ENCODE assay signal across 26 mouse cellular contexts in genomic region chr14:55001446-55001845, GRCm38 (mm10). TPM values are rescaled to one million over a fixed set of nuclear protein-coding genes. Genes with fewer than 3 reads are reported as not detected.
DNase-seq lines count a peak whose midpoint lies in the region; ATAC-seq and TF ChIP-seq lines count a peak whose summit lies in the region.
"Had no signal": no experiment of that assay in that cellular context is flagged by ENCODE, and none has a peak within 500 bp of the region (broad histone marks: within the 10 kb centered on the region; RNA-seq: fewer than 3 reads in every experiment).

No protein-coding gene starts in this region.

- H3K9ac ChIP-seq in heart, embryonic 11.5 days (ENCODE audit: low read depth, low read length), result no peak overlapping the region
- no peak overlapping the region for H3K9ac ChIP-seq in liver, embryonic 14.5 days (replicated peaks)
- no peak overlapping the region for H3K9ac ChIP-seq in liver, embryonic 11.5 days (ENCODE audit: low read depth, low read length)
- no peak overlapping the region for H3K9ac ChIP-seq in forebrain, embryonic 15.5 days (replicated peaks)
- H3K9ac ChIP-seq: embryonic facial prominence, embryonic 15.5 days; hindbrain, embryonic 14.5 days; liver, embryonic 12.5 days; lung, embryonic 15.5 days; neural tube, embryonic 12.5 days had no signal

- peaks cover 35% of the 10 kb centered on the region for H3K4me1 ChIP-seq in heart, embryonic 11.5 days (ENCODE audit: control insufficient read depth, insufficient read depth, low read length)
- peaks cover 0 to 14% of the 10 kb centered on the region in 2 experiments; a peak in 2 of 4 replicates for H3K4me1 ChIP-seq in liver, embryonic 14.5 days (replicated peaks; ENCODE audit: control insufficient read depth in 2 of 2, insufficient read depth in 2 of 2, low read length in 1 of 2)
- peaks cover 13% of the 10 kb centered on the region for H3K4me1 ChIP-seq in liver, embryonic 11.5 days (replicated peaks; ENCODE audit: control insufficient read depth, insufficient read depth, low read length)
- H3K4me1 ChIP-seq in forebrain, embryonic 15.5 days, result peaks cover 18% of the 10 kb centered on the region

- no peak for DNase-seq in heart, adult 11 months
- no peak for DNase-seq in liver, embryonic 14.5 days (ENCODE audit: low read depth in 3 of 3, low spot score in 3 of 3)
- DNase-seq in liver, embryonic 11.5 days (ENCODE audit: low spot score), result no peak
- peak; percentile 37 for DNase-seq in R1 (ENCODE audit: low read depth, low spot score)
- DNase-seq in heart, postnatal 4 days, result peak; percentile 57
- DNase-seq: adrenal gland, postnatal 25 days; cerebellum, adult 11-12 months; cerebellum, postnatal 36 days; kidney, adult 8-10 months; kidney, postnatal 36 days; right cerebral cortex, postnatal 4 days had no signal

- no peak for TF ChIP-seq EP300 in liver, embryonic 14.5 days (IDR thresholded peaks at IDR 0.05; ENCODE audit: low read depth)

- no peak for ATAC-seq in heart, embryonic 11.5 days (replicated peaks; ENCODE audit: insufficient number of reproducible peaks, low FRiP score, low TSS enrichment)
- ATAC-seq in liver, embryonic 14.5 days (ENCODE audit: insufficient read depth), result no peak
- no peak for ATAC-seq in liver, embryonic 11.5 days (replicated peaks; ENCODE audit: low FRiP score)
- no peak for ATAC-seq in forebrain, embryonic 15.5 days (replicated peaks)
- ATAC-seq: liver, embryonic 12.5 days; Patski had no signal

- H3K27me3 ChIP-seq in heart, embryonic 11.5 days (ENCODE audit: control insufficient read depth, insufficient read depth, low read length), result peaks cover 5% of the 10 kb centered on the region; the same call in 1 of the 2 replicates
- H3K27me3 ChIP-seq in liver, embryonic 14.5 days (ENCODE audit: control insufficient read depth, insufficient read depth, low read length), result no peaks in the 10 kb centered on the region; the same call in 1 of the 2 replicates
- H3K27me3 ChIP-seq in liver, embryonic 11.5 days (replicated peaks; ENCODE audit: control insufficient read depth, insufficient read depth, low read length), result no peaks in the 10 kb centered on the region; the same call in 1 of the 2 replicates
- no peaks in the 10 kb centered on the region for H3K27me3 ChIP-seq in forebrain, embryonic 15.5 days
- H3K27me3 ChIP-seq: embryonic facial prominence, embryonic 15.5 days; lung, embryonic 15.5 days; neural tube, embryonic 12.5 days had no signal

- peak overlapping the region; percentile 58; the same call in 1 of the 2 replicates for H3K27ac ChIP-seq in heart, embryonic 11.5 days (ENCODE audit: low read depth, low read length)
- no peak overlapping the region for H3K27ac ChIP-seq in liver, embryonic 14.5 days
- H3K27ac ChIP-seq in liver, embryonic 11.5 days (ENCODE audit: low read depth, low read length), result no peak overlapping the region
- H3K27ac ChIP-seq in forebrain, embryonic 15.5 days (replicated peaks), result no peak overlapping the region
- H3K27ac ChIP-seq: embryonic facial prominence, embryonic 15.5 days; hindbrain, embryonic 14.5 days; liver, embryonic 12.5 days; macrophage; midbrain, embryonic 10.5 days; neural tube, embryonic 12.5 days had no signal

- no peak overlapping the region for H3K4me3 ChIP-seq in heart, embryonic 11.5 days (ENCODE audit: low read depth, low read length)
- no peak overlapping the region for H3K4me3 ChIP-seq in liver, embryonic 14.5 days (ENCODE audit: insufficient read depth in 1 of 2, low read depth in 2 of 2, low read length in 2 of 2)
- no peak overlapping the region for H3K4me3 ChIP-seq in liver, embryonic 11.5 days (ENCODE audit: low read depth, low read length)
- no peak overlapping the region for H3K4me3 ChIP-seq in forebrain, embryonic 15.5 days
- H3K4me3 ChIP-seq: embryonic facial prominence, embryonic 15.5 days; liver, embryonic 12.5 days; lung, embryonic 15.5 days; midbrain, embryonic 10.5 days; neural tube, embryonic 12.5 days had no signal

- 94% methylated on average over 2 of the region's 2 CpGs for WGBS in heart, embryonic 11.5 days (ENCODE audit: insufficient replicate concordance)
- WGBS in liver, embryonic 14.5 days (ENCODE audit: insufficient replicate concordance), result 71% methylated on average over 2 of the region's 2 CpGs
- WGBS in liver, embryonic 11.5 days, result 95% methylated on average over 2 of the region's 2 CpGs
- 93% methylated on average over 2 of the region's 2 CpGs for WGBS in forebrain, embryonic 15.5 days

- no peaks in the 10 kb centered on the region for H3K9me3 ChIP-seq in heart, embryonic 11.5 days (replicated peaks; ENCODE audit: control insufficient read depth, low read length)
- no peaks in the 10 kb centered on the region for H3K9me3 ChIP-seq in liver, embryonic 14.5 days (ENCODE audit: control insufficient read depth, low read length)
- H3K9me3 ChIP-seq in liver, embryonic 11.5 days (ENCODE audit: control insufficient read depth, low read length), result no peaks in the 10 kb centered on the region
- H3K9me3 ChIP-seq in forebrain, embryonic 15.5 days, result no peaks in the 10 kb centered on the region
- H3K9me3 ChIP-seq: embryonic facial prominence, embryonic 15.5 days; liver, embryonic 12.5 days; lung, embryonic 15.5 days; neural tube, embryonic 12.5 days had no signal

- no peak overlapping the region for H3K4me2 ChIP-seq in heart, embryonic 11.5 days
- no peak overlapping the region for H3K4me2 ChIP-seq in liver, embryonic 14.5 days (ENCODE audit: low read depth)
- no peak overlapping the region for H3K4me2 ChIP-seq in liver, embryonic 11.5 days
- no peak overlapping the region for H3K4me2 ChIP-seq in forebrain, embryonic 15.5 days (replicated peaks)
- H3K4me2 ChIP-seq: embryonic facial prominence, embryonic 15.5 days; hindbrain, embryonic 14.5 days; liver, embryonic 12.5 days; neural tube, embryonic 12.5 days had no signal

- no peaks in the 10 kb centered on the region for H3K36me3 ChIP-seq in heart, embryonic 11.5 days (ENCODE audit: control insufficient read depth, insufficient read depth, low read length)
- H3K36me3 ChIP-seq in liver, embryonic 14.5 days (replicated peaks; ENCODE audit: control insufficient read depth, insufficient read depth, low read depth), result no peaks in the 10 kb centered on the region
- no peaks in the 10 kb centered on the region for H3K36me3 ChIP-seq in liver, embryonic 11.5 days (ENCODE audit: control insufficient read depth, insufficient read depth, low read length)
- no peaks in the 10 kb centered on the region for H3K36me3 ChIP-seq in forebrain, embryonic 15.5 days
- H3K36me3 ChIP-seq: embryonic facial prominence, embryonic 15.5 days; liver, embryonic 12.5 days; lung, embryonic 15.5 days; midbrain, embryonic 10.5 days; neural tube, embryonic 12.5 days had no signal

- peak; percentile 42; the same call in 1 of the 2 replicates for TF ChIP-seq CTCF in liver, embryonic 14.5 days (IDR thresholded peaks at IDR 0.05; ENCODE audit: low read depth)

RNA-seq across cellular contexts. Expression of gene Myh7, which starts 7.0 kb away (rescaled TPM):
- 3,446 and 4,122 TPM in 2 replicates for polyA plus RNA-seq in heart, embryonic 11.5 days (2014; fragmentation: Nextera tagmentation; extraction: Ambion mirVana)
- polyA plus RNA-seq in liver, embryonic 14.5 days (2012; rRNA removed), result 0.03 and 0.07 TPM in 2 replicates
- 0.05 TPM in 1 of 2 replicates, not detected in the other for polyA plus RNA-seq in liver, embryonic 14.5 days (2014; fragmentation: Nextera tagmentation; extraction: Ambion mirVana)
- 2.7 and 9.7 TPM in 2 replicates for polyA plus RNA-seq in liver, embryonic 11.5 days (2014; fragmentation: Nextera tagmentation; extraction: Ambion mirVana)
- total RNA-seq in heart, postnatal 4 days (2021), result 1,000 to 10,000 TPM; 1,764 to 1,922 TPM
- polyA plus RNA-seq in forebrain, embryonic 15.5 days (2015; fragmentation: Nextera tagmentation; extraction: Ambion mirVana), result 6.5 and 6.7 TPM in 2 replicates
- total RNA-seq: adrenal gland, postnatal 25 days; granulocyte monocyte progenitor cell, adult 5-6 weeks had no signal
- polyA plus RNA-seq: macrophage had no signal

RNA-seq across cellular contexts. Expression of gene Ngdn, which starts 13.8 kb away (rescaled TPM):
- polyA plus RNA-seq in heart, embryonic 11.5 days (2014; fragmentation: Nextera tagmentation; extraction: Ambion mirVana), result 60.3 and 62.1 TPM in 2 replicates
- polyA plus RNA-seq in liver, embryonic 14.5 days (2012; rRNA removed), result 14.4 and 31.0 TPM in 2 replicates
- 36.0 and 39.6 TPM in 2 replicates for polyA plus RNA-seq in liver, embryonic 14.5 days (2014; fragmentation: Nextera tagmentation; extraction: Ambion mirVana)
- polyA plus RNA-seq in liver, embryonic 11.5 days (2014; fragmentation: Nextera tagmentation; extraction: Ambion mirVana), result 87.0 and 95.6 TPM in 2 replicates
- total RNA-seq in heart, postnatal 4 days (2021), result 10 to 100 TPM; 35.7 to 39.7 TPM
- 67.1 and 70.8 TPM in 2 replicates for polyA plus RNA-seq in forebrain, embryonic 15.5 days (2015; fragmentation: Nextera tagmentation; extraction: Ambion mirVana)

RNA-seq across cellular contexts. Expression of gene Gm17428, which starts 24.7 kb away (rescaled TPM):
- not detected in 2 replicates for polyA plus RNA-seq in heart, embryonic 11.5 days (2014; fragmentation: Nextera tagmentation; extraction: Ambion mirVana)
- not detected in 2 replicates for polyA plus RNA-seq in liver, embryonic 14.5 days (2012; rRNA removed)
- polyA plus RNA-seq in liver, embryonic 14.5 days (2014; fragmentation: Nextera tagmentation; extraction: Ambion mirVana), result not detected in 2 replicates
- not detected in 2 replicates for polyA plus RNA-seq in liver, embryonic 11.5 days (2014; fragmentation: Nextera tagmentation; extraction: Ambion mirVana)
- not detected for total RNA-seq in heart, postnatal 4 days (2021)
- polyA plus RNA-seq in forebrain, embryonic 15.5 days (2015; fragmentation: Nextera tagmentation; extraction: Ambion mirVana), result not detected in 2 replicates
- total RNA-seq: adrenal gland, postnatal 25 days; gastrocnemius, adult 8-10 months; granulocyte monocyte progenitor cell, adult 5-6 weeks; layer of hippocampus, postnatal 10 days had no signal
- polyA plus RNA-seq: embryonic facial prominence, embryonic 15.5 days; hindbrain, embryonic 14.5 days; intestine, embryonic 14.5 days; limb, embryonic 11.5 days; liver, embryonic 12.5 days; lung, embryonic 15.5 days; macrophage; midbrain, embryonic 10.5 days; neural tube, embryonic 12.5 days; Patski had no signal

RNA-seq across cellular contexts. Expression of gene Myh6, which starts 34.7 kb away (rescaled TPM):
- 2,306 and 2,903 TPM in 2 replicates for polyA plus RNA-seq in heart, embryonic 11.5 days (2014; fragmentation: Nextera tagmentation; extraction: Ambion mirVana)
- polyA plus RNA-seq in liver, embryonic 14.5 days (2012; rRNA removed), result 0.01 and 0.02 TPM in 2 replicates
- not detected in 2 replicates for polyA plus RNA-seq in liver, embryonic 14.5 days (2014; fragmentation: Nextera tagmentation; extraction: Ambion mirVana)
- polyA plus RNA-seq in liver, embryonic 11.5 days (2014; fragmentation: Nextera tagmentation; extraction: Ambion mirVana), result 14.5 and 43.0 TPM in 2 replicates
- total RNA-seq in heart, postnatal 4 days (2021), result over 10,000 TPM; 15,879 to 17,172 TPM
- 1.0 and 1.3 TPM in 2 replicates for polyA plus RNA-seq in forebrain, embryonic 15.5 days (2015; fragmentation: Nextera tagmentation; extraction: Ambion mirVana)
- total RNA-seq: adrenal gland, postnatal 25 days; granulocyte monocyte progenitor cell, adult 5-6 weeks had no signal
- polyA plus RNA-seq: macrophage had no signal

Comparison
In these comparisons a context has a peak if more than half of its experiments do, and no peak if none do; other contexts are left out.
1. DNase-seq: peak in R1 (single experiment) and heart, postnatal 4 days (single experiment); none in heart, adult 11 months (single experiment), liver, embryonic 14.5 days (0 of 3) and liver, embryonic 11.5 days (single experiment).
2. RNA of gene Myh7, which starts 7.0 kb away (polyA plus RNA-seq): 3,446 to 4,122 TPM in heart, embryonic 11.5 days; 2.7 to 9.7 TPM in liver, embryonic 11.5 days, 6.5 to 6.7 TPM in forebrain, embryonic 15.5 days and 0.03 to 0.07 TPM in liver, embryonic 14.5 days; every median in the first group is over 100 times any median in the second.